Mouse (Mus musculus) spleen, postnatal 14 days (tissue): ENCODE results near the gene Isca1.
A peak's percentile ranks its signal among the peaks of the same experiment; 100 is the strongest.
"Not testable (repeated sequence)": the region's sequence is repeated elsewhere in the genome, so short reads cannot be mapped to it uniquely, and the experiment has no call there.

Source experiments
- DNase-seq, 2 experiments: peaks; one replicate each; pipeline ENCODE4 v3.0.0; 2021 to 2022; ENCODE audit warnings: low spot score in 2 of 2

The Isca1 gene

GRCm38 (mm10) chr13:59746711-59747110 is 22.9 kb downstream of the Isca1 start, which contains the start of gene 1700014D04Rik:
Gene 1700014D04Rik, minus strand, starts transcription at chr13:59746752.
- DNase-seq: no peak

- DNase-seq: no peak
Observed at GRCm38 (mm10) chr13:59746164-59746563, 23.4 kb downstream of the Isca1 start.

- DNase-seq: no peak
Observed at GRCm38 (mm10) chr13:59745462-59745861, 24.1 kb downstream of the Isca1 start.

GRCm38 (mm10) chr13:59741697-59742096 is 27.9 kb downstream of the Isca1 start:
- DNase-seq: peak in 1 of 2 experiments; percentile 40

GRCm38 (mm10) chr13:59741096-59741495 is 28.5 kb downstream of the Isca1 start:
- DNase-seq: no peak

- peak in 1 of 2 experiments; percentile 28 for DNase-seq
Observed at GRCm38 (mm10) chr13:59739397-59739796, 30.2 kb downstream of the Isca1 start.

- DNase-seq: no peak
Observed at GRCm38 (mm10) chr13:59738455-59738854, 31.2 kb downstream of the Isca1 start.

GRCm38 (mm10) chr13:59735190-59735589 is 34.4 kb downstream of the Isca1 start:
- no peak for DNase-seq

- not testable (repeated sequence) for DNase-seq
Observed at GRCm38 (mm10) chr13:59734347-59734746, 35.3 kb downstream of the Isca1 start.

- no peak for DNase-seq
Observed at GRCm38 (mm10) chr13:59733936-59734335, 35.7 kb downstream of the Isca1 start.

GRCm38 (mm10) chr13:59731652-59732051 is 38.0 kb downstream of the Isca1 start, which contains the start of gene Spata31d1d:
Gene Spata31d1d, minus strand, starts transcription at chr13:59731752.
- no peak for DNase-seq

- peak; percentile 63 to 78 for DNase-seq
Observed at GRCm38 (mm10) chr13:59728378-59729093, 41.1 kb downstream of the Isca1 start.

GRCm38 (mm10) chr13:59726139-59726867 is 43.3 kb downstream of the Isca1 start:
- DNase-seq: no peak

GRCm38 (mm10) chr13:59722089-59722488 is 47.5 kb downstream of the Isca1 start:
- not testable (repeated sequence) for DNase-seq

- no peak for DNase-seq
Observed at GRCm38 (mm10) chr13:59719475-59719874, 50.1 kb downstream of the Isca1 start.

GRCm38 (mm10) chr13:59718857-59719440 is 50.7 kb downstream of the Isca1 start:
- not testable (repeated sequence) for DNase-seq

- DNase-seq: no peak
Observed at GRCm38 (mm10) chr13:59713710-59714109, 55.9 kb downstream of the Isca1 start.

- not testable (repeated sequence) for DNase-seq
Observed at GRCm38 (mm10) chr13:59711984-59712383, 57.6 kb downstream of the Isca1 start, which contains the start of gene Spata31d1b. Gene Spata31d1b, plus strand, starts transcription at chr13:59712284.

GRCm38 (mm10) chr13:59710230-59710629 is 59.4 kb downstream of the Isca1 start, which contains the start of gene Spata31d1a:
Gene Spata31d1a, minus strand, starts transcription at chr13:59710330.
- no peak for DNase-seq
